Mouse (Mus musculus): ENCODE data around the gene Cul3.

Cul3 gene

GRCm38 (mm10) chr1:80293307-80293706 is 47.0 kb downstream of the Cul3 start:
- DNase-seq (ENCODE audit: low spot score): no peak

- no peak for DNase-seq (ENCODE audit: low spot score)
Measured at GRCm38 (mm10) chr1:80278731-80279130, 61.5 kb downstream of the Cul3 start.

GRCm38 (mm10) chr1:80260443-80260842 is 79.8 kb downstream of the Cul3 start:
- DNase-seq (ENCODE audit: low spot score): peak; percentile 11

GRCm38 (mm10) chr1:80258632-80259031 is 81.6 kb downstream of the Cul3 start:
- DNase-seq (ENCODE audit: low spot score): no peak

GRCm38 (mm10) chr1:80253309-80253708 is 87.0 kb downstream of the Cul3 start:
- no peak for DNase-seq (ENCODE audit: low spot score)

- no peak for DNase-seq (ENCODE audit: low spot score)
Measured at GRCm38 (mm10) chr1:80250247-80250646, 90.0 kb downstream of the Cul3 start.

- no peak for DNase-seq (ENCODE audit: low spot score)
Measured at GRCm38 (mm10) chr1:80247131-80247530, 93.1 kb downstream of the Cul3 start.

GRCm38 (mm10) chr1:80244123-80244522 is 96.2 kb downstream of the Cul3 start:
- DNase-seq (ENCODE audit: low spot score): no peak

GRCm38 (mm10) chr1:80241579-80241978 is 98.7 kb downstream of the Cul3 start:
- DNase-seq (ENCODE audit: low spot score): no peak

GRCm38 (mm10) chr1:80240017-80240660 is 100.1 kb downstream of the Cul3 start:
- DNase-seq (ENCODE audit: low spot score): no peak

GRCm38 (mm10) chr1:80239481-80239880 is 100.8 kb downstream of the Cul3 start:
- no peak for DNase-seq (ENCODE audit: low spot score)

- DNase-seq (ENCODE audit: low spot score): no peak
Measured at GRCm38 (mm10) chr1:80236951-80237702, 103.2 kb downstream of the Cul3 start.

GRCm38 (mm10) chr1:80236126-80236525 is 104.2 kb downstream of the Cul3 start:
- no peak for DNase-seq (ENCODE audit: low spot score)

GRCm38 (mm10) chr1:80230612-80231011 is 109.7 kb downstream of the Cul3 start:
- no peak for DNase-seq (ENCODE audit: low spot score)

- peak; percentile 1 for DNase-seq (ENCODE audit: low spot score)
Measured at GRCm38 (mm10) chr1:80224839-80225412, 115.4 kb downstream of the Cul3 start.

GRCm38 (mm10) chr1:80221151-80221550 is 119.1 kb downstream of the Cul3 start:
- DNase-seq (ENCODE audit: low spot score): no peak

GRCm38 (mm10) chr1:80218268-80218667 is 122.0 kb downstream of the Cul3 start, which contains the start of gene Fam124b:
TSS of gene Fam124b (minus strand) at chr1:80218473.
- DNase-seq (ENCODE audit: low spot score): no peak
